Mouse (Mus musculus) brain, adult 2 months (tissue): ENCODE results near the gene Wdfy1.

Source experiments
- DNase-seq: peaks from one replicate; pipeline ENCODE4 v3.0.0; 2011; ENCODE audit warnings: low read depth, low spot score

Wdfy1 gene

DNA sequence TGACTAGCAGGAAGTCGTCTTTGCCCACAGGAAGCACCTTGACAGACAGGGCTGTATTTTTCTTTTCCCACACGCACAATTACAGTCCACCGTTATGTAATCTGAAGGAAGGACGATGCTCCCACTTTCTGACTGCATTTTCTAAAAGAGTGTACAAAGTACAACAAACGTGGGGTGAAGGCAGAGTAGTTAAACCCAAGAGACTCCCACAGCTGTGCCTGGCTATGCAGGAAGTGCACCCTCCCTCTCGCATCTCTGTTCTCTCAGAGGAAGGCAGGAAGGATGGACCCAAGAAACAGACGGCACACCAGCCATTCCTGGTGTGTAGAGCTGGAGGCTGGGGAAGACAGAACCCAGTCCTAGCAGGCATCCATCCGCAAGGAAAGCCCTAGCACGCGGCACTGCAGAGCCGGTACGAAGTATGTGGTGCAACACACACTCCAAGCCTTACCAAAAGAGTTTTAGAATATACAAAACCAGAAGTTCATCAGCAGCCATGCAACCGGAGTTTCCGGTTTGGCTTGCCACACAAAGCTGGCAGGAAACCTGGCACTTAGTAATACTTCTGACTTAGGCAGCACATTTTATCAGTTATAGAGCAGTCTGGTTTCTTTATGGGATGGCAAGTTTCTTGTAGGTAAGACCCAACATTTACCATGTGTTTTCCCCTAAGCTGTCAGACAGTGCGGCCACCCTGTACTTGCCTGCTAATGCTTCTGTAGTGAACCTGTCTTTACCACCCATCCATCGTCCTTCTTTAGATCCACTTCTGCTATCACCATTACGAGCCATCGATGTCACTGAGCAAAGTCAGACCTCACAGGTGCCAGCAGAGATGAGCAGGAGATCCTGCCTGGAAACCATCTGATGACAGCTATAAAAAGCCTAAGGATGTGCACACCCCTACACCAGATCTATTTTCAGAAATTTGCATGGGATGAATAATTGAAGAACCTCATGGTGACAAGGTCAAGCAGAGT is 64.5 kb downstream of the Wdfy1 start:
- peak; percentile 79 for DNase-seq

DNA sequence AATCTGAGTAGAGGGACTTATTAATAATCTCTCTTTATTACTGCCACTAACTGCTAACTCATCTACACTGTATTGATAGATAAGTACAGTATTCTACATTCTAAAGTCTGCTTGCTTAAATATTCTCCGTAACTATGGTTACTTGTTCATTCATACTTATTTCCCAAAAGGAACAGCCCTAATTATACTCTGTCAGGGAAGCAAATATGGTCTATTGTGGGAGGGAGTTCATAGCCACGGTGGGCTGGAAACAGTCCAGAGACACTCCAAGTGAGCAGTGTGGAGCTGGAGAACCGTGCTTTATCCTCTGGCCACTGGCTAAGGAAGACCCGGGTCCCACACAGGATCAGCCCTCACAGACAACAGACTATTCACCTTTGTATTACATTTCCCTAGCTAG is 65.3 kb downstream of the Wdfy1 start:
- peak; percentile 67 for DNase-seq

DNA sequence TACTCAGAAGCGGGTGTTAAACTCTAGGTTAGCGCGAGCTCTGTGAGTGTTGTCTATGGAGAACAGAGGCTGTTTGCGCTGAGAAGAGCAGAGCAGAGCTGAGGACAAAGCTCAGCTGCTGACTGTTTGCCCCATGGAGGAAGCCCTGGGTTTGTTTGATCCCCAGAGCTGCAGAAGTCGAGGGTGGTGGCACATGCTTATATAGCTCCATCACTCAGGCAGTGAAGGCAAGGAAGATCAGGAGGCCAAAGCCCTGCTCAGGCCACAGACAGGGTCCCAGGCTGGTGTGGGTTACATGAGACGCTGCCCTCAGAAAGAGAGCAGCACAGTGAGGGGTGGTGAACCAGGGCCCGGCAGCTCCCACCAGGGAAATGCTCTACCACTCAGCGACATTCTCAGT is 65.7 kb downstream of the Wdfy1 start:
- DNase-seq: no peak

DNA sequence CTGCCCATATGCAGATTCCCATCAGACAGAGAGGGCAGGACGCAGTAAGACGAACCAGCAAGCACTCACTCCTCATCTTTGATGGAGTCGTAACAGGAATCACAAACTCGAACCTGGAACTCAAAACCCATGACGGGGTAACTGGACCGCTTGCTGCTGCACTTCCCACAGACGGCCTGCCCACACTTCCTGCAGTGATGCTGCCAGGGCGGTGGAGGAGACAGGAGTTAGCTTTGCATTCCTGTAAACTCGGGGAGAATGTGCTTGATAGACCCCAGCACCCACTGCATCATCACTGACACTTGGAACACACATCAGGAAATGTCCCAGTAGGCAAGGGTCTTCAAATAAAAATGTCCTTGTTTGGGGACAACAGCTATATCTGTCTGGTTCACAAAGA is 68.6 kb downstream of the Wdfy1 start:
- DNase-seq: no peak

DNA sequence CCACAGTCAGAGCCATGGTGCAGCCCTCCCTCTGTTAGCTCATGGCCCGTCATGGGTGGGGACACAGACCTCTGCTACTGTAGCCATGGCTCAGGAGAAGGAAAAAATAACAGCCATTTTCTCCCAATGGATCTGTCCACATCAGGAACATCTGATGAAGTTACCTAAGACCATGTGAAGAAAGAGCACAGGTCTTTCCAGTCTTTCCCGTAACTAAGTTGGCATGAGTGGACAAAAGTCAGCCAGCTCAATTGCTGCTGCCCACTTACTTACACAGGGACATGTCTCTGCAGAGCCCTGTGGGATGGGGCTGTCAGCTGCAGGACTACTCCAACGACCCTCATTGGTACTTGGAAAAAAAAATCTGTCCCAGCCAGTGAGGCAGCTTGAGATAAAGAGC is 69.2 kb downstream of the Wdfy1 start:
- DNase-seq: no peak

DNA sequence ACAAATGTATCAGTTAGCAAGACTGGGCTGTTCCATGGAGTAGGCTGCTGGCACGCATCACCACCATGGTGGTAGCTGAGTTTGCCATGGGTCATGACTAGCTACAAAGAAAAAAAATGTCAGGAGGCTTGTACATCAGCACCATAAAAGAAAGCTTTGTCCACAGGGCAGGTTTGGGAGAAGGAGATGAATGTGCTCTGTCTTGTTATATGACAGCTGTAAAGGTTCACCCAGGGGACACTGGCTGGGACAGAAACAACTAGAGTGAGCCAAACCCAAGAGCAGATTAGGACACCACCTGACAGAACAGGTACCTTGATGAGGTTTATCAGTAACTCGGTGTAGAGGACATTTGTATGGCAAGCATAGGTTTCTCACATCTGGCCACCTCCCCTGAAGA is 71.3 kb downstream of the Wdfy1 start:
- DNase-seq: no peak

DNA sequence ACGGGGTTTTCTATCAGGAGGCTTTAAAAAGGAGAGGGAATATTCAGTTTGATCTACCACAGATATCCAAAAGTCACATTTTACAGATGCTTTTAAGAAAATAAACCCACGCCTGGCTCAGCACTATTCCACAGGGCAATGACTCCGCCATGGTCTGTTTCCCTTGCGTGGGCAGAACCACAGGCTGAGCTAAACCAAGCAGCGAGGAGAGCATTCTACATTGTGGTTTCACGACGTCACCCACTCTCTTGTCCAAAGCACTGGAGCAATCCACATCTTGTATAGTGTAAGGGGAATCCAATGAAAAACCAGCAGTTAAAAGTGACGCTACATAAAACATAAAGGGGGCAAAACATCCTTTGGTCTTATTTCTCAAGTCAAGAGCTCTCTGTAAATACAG is 72.4 kb downstream of the Wdfy1 start:
- DNase-seq: peak; percentile 39

DNA sequence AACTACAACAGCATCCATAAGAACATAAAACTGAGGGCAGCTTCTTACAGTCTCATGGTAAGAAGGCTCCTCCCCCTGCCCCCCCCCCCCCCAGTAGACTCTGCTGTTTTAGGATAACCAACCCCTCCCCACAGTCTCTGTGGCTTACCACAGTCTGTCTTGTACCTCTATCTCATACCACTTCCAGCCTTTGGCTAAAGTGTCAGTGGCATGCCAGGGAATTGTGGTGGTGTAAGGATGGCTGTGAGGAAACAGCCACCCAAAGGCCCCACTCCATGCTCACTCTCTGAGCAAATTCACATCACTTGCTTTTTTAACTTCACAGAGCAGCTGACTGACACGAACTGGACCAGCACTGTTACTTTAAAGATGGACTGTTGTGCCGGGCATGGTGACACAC is 77.4 kb downstream of the Wdfy1 start:
- no peak for DNase-seq

DNA sequence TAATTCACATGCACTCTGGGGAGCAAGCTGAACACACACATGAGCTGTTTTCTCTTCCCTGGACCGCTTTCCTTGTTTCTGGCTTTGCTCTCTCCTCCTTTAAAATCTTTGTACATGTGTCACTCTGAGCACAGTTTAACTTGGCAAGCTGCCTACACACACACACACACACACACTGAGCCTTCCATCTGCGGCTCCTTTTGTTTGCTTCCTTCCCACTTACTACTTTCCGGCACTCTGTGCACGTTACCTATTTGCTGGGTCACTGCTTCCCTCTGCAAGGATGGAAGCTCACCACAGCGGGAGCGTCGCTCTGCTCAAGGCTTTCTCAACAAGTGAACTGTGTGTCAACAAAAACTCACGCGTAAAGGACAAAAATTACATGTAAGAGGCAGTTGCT is 78.6 kb downstream of the Wdfy1 start:
- DNase-seq: peak; percentile 70

DNA sequence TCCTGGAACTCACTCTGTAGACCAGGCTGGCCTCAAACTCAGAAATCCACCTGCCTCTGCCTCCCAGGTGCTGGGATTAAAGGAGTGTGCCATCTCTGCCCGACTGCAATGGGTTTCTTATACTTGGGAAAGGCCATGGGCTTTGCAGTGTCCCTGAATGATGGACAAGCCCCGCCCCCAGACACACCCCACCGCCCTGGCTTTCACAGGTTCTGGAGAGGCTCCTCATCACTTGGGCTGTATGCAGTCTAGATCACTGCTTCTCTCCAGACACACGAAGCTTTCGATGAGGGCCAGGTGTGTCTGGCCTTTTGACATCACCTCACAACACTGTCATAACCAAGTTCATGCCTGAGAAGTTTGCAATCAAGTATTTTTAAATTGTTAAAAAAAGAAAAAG is 79.0 kb downstream of the Wdfy1 start:
- DNase-seq: no peak

DNA sequence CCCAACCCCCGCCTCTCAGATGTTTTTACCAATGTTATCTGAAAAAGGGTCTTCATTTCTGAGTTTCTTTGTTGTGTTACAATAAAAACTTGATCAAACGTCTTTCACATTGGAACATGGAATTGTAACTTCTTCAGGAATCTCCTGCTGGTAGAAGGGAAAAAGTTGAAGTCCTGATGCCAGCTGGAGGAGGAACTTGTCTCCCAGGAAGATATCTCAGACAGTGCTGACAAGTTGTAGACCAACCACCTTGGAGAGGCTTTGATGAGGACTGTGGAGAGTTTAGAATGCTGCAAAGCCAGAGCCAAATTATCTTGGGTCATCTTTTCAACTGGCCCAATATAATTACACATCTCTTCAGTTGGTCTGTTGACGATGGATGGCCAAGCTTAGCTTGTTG is 83.5 kb downstream of the Wdfy1 start:
- no peak for DNase-seq

DNA sequence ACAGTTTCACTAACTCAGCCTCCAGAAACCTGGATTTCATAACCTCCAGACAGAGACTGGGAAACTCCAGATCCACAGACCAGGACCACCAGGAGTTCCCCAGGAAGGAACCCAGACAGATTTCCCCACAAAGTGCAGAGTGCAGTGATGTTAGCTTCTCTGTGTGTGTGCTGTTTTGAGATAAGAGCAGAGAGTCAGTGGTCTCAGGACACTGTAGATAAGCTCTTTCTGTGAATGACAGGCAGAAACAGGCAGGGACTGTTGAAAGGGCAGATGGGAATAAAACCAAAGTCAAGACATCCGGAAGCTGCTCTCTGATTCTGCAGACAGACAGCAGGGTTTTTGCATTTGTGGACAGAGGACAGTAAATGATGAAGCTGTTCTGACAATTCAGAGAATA is 88.7 kb downstream of the Wdfy1 start:
- DNase-seq: no peak

DNA sequence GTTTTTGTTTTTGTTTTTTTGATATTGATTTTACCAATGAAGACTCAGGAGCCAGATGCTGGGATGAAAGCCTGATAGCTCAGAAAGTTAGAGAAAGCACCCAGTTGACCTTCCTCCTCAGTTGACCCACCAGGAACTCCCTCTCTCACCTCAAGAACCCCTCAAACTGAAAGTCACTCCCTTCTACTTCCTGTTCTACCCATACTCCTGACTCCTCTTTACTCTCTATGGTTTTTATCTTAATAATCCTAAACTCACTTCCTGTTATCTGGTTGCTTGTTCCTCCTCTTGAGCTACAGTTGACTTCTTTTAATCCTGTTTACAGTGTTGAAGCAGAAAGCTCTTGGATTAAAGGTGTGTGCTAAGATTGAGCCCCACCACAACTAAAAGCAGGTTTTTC is 91.9 kb downstream of the Wdfy1 start:
- no peak for DNase-seq

DNA sequence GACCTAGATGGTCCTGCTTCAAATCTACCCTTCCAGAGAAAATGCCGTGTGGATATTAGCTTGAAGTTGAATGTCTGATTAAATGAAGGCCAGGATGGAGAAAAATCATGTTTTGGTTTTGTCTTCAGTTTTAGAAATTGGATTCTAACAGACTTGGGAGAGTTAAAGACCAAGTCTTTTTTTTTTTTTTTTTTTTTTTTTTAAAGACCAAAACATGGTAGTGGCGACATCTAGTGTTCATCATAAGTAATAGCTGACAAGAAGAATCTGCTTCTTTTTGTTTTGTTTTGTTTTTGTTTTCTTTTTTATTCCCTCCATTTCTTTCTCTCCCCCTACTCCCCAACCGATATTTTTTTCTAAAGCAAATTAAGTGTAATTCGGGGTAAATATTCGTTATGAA is 93.0 kb downstream of the Wdfy1 start:
- DNase-seq: no peak

DNA sequence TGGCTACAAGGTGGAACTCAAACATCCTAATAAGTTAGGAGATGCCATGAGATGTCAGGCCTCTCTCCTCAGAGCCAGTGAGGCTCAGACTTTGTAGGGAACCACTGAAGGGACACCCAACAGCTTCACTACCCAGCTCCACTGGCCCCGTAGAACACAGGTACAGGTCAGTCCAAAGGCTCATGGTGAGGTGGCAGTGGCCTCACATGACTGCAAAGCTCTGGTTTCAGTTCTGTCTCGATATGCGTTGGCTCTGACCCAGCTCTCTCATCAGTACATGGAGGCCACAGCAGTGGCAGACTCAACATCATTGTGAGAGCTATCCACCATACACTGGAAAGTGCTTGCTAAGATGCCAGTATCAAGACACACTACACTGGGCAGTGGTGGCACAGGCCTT is 95.2 kb downstream of the Wdfy1 start:
- DNase-seq: no peak

DNA sequence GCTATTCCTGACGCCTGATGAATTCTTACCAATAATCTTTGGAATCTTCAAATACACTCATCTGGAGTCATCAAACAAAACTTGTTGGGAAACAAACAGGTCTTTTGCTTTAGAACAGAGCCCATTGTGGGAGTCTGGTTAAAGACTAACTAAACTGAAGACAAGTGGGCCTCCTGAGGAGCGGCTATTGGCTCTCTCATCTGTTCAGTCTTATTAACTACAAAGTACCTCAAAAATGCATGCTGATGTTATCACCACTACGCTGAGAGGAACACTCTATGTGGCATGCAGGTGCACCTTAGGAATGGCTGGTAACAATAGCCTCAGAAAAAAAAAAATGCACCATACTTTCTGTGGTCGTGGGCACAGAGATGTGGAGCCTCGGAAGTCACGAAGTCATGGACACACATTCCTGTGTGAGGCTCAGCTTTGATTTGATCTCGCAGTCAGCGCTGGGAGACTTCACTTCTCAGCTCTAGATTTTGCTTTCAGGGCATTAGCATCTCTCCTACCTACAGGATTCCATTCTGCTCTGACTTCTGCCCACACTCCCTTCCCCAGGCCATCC is 97.7 kb downstream of the Wdfy1 start:
- no peak for DNase-seq

DNA sequence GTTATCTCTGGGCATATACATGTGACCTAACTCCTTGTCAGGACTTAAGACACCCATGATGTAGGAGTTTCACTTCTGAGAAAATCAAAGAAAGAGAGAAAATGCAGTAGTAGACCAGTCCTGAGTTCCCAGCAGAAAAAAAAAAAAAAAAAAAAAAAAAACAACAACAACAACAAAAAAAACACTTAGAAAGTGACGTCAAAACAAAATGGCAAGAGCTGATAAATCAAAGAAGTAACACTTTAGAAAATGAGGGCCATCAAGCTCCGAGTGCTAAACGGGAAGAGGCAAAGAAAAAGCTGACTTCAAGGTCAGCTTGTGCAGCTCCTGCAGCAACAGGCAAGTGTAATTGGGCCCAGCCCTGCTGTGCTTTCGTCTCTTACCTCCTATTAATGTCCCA is 100.2 kb downstream of the Wdfy1 start:
- no peak for DNase-seq

DNA sequence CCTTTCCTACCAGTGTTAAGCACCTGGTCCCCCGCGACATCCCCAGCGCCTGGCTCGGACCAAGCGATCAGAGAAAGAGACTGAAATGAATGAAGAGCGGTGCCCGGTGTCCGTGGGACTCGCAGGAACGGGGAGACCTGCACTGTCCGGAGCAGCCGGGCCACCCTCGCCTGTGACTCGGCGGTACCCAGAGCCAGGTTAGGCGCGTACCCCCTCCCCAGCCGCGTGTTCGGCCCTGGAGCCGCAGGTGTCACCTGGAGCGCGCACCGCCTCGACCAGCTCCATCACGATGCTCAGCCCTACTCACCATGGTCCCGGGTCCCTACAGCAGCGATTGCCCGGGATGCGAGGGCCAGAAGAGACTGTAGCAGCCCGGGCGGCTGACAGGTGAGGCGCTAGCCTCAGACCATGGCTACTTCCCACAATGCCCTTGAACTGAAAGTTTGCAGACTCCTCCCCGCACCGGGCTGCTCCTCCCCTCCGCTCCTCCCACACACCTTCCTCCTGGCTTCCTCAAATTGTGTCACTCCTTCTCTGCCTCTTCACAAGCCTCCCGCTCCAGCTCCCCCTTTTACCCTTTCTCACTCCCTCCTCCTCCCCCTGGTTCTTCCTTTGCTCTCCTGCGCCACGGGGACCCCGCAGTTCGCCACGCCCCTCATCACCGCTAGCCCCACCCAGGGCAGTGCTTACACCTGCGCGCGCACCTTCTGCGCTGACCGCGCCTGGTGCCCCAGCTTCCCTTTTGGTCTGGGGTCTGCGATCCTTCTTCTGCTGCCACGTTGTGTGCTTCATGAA is 104.2 kb downstream of the Wdfy1 start, which contains the start of gene Ap1s3:
Gene Ap1s3 (minus strand): TSS at position 430 of the 795 bp plus-strand sequence.
- peak; percentile 72 for DNase-seq

DNA sequence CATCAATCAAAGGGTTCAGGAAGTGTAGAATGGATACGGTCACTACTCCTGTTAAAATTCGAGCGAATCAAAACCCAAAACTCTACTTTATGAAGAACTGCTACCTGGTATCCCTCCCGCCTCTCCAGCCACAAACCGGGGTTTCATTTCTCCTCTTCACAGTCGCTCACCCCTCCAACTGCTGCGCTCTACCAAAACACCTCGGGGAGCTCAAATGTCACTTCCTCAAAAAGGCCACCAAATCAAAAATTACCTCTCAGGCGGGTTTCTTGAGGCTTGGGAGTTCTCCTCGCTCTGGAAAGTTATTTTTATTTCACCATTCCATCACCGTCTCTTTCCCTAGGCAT is 104.8 kb downstream of the Wdfy1 start:
- peak; percentile 3 for DNase-seq

DNA sequence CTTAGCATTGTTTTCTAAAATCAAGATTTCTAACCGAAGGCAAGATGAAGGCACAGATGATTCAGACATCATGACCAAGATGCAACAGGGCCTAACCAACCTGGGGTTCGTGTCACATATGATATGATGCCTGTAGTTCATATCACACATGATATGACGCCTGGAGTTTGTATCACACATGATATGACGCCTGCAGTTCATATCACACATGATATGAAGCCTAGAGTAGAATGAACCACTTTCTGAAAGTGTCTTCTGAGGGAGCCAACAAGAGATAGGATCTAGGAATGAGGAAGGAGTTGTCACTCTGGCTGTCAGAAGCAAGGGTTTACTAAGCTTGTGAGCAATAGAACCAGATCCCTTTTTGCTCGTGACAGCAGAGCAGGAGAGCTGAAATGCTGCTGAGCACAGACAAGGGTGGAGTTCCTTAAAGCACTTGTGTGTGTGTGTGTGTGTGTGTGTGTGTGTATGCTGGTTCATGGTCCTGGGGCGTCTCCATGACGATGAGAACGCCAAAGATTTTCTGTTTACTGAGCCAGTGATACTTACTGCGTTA is 106.4 kb downstream of the Wdfy1 start:
- DNase-seq: no peak

DNA sequence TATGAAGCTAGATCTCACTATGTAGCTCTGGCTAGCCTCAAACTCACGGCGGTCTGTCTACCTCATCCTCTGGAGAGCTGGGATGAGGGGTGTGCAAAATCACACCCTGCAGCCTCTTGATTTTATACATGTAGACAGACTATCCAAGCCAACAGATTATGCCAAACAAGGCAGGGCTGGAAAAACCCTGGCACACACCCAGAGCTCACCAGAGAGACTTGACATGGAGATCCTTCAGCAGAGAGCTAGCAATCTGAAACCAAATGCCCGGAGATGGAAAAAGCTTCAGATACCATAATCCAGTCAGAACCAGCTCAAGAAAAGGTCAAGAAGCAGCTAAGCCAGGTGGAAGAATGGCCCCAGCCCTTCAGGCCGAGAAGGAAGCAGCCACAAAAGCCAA is 111.0 kb downstream of the Wdfy1 start:
- DNase-seq: peak; percentile 21

DNA sequence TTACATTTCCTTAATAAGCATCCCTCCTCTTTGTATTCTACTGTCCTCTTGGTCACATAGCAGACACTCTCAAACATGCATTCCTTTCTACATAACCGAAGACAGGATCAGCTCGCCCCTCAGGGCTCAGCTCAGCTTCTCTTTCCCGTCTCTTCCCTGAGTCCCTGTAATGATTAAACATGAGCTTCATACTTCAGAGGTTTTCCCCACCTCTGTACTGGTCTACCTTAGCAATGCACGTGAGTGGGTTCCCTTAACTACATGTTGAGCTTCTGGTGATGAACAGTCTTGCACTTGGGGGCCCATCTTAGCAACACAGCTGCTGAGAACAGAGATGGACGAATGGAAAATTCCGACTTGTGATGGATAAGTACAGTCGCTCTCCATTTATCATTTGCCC is 116.3 kb downstream of the Wdfy1 start:
- no peak for DNase-seq
